Mouse (Mus musculus): ENCODE results near the gene Gas6. TPM values are rescaled to one million over a fixed set of nuclear protein-coding genes. Genes with fewer than 3 reads are reported as not detected.

The Gas6 gene
- polyA plus RNA-seq, 1 experiment from 2014 or later = 56.9 TPM

DNA sequence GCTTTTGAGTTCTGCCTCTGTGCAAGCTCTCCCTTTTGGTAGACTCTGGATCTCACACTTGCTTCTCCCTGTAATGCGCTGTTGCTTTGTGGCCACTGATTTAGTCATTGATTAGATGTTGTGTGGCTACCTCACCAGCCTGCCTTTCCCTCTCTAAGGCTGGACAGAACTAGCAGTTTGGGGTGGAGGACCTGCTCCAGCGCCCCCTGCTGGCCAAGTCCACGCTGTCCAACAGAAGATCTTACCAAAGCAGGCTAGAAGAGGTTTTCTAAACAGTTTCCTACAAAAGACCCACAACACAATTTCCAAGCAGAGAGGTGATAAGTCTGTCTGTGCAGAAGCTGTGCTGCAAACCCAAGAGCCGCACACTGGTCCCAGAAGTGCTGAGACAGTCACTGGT is 32.4 kb downstream of the Gas6 start:
- Histone ChIP-seq H3K4me2 (ENCODE audit: low read depth, low read length) (no peak overlapping the region), H3K4me1 (ENCODE audit: control insufficient read depth, insufficient read depth, low read length) (no peaks in the 10 kb centered on the region), H3K27me3 (replicated peaks; ENCODE audit: control insufficient read depth, insufficient read depth, low read length) (no peaks in the 10 kb centered on the region), H3K27ac (replicated peaks; ENCODE audit: low read depth, low read length) (no peak overlapping the region), H3K9ac (ENCODE audit: low read depth, low read length) (no peak overlapping the region), H3K9me3 (ENCODE audit: control insufficient read depth, low read length) (no peaks in the 10 kb centered on the region), H3K4me3 (ENCODE audit: low read depth, low read length) (no peak overlapping the region), H3K36me3 (ENCODE audit: control insufficient read depth, insufficient read depth, low read length) (no peaks in the 10 kb centered on the region)
- 40% methylated on average over 4 of the region's 4 CpGs for WGBS
- ATAC-seq (ENCODE audit: low read depth) (no peak), DNase-seq (ENCODE audit: low spot score) (peak; percentile 10)

DNA sequence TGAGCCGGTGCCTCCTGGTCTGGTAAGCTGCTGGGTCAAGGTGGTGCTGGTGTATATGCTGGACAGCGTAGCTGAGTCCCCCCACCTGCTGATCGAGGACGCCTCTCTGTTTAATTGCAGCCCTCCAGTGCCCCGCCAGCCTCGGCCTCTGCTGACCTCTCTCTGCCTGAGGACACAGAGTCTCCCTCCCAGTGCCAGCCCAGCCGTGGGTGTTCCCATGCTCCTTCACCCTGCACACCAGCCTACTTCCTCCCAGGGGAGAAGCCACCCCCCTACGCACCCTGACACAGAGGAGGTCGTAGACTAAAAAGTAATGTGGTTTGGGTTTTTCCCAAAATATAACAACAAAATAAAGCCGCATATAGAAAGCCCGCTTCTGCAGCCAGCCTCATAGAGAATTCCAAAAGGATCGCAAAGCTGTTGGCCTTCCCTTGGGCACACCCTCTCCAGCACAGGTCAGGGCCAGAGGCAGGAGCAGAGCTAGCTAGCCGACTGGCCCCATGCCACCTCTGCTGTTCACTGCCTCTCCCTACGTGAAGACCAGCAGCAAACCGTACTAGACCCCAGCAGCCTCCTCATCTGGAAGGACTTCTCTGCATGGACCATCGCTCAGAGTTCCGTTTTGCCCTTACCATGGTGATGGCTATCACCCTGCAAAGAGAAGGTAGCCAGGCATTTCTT is 33.1 kb downstream of the Gas6 start:
- Histone ChIP-seq H3K9me3 (ENCODE audit: control insufficient read depth, low read length) (no peaks in the 10 kb centered on the region), H3K27ac (replicated peaks; ENCODE audit: low read depth, low read length) (no peak overlapping the region), H3K36me3 (ENCODE audit: control insufficient read depth, insufficient read depth, low read length) (no peaks in the 10 kb centered on the region), H3K4me3 (ENCODE audit: low read depth, low read length) (no peak overlapping the region), H3K4me1 (ENCODE audit: control insufficient read depth, insufficient read depth, low read length) (no peaks in the 10 kb centered on the region), H3K27me3 (replicated peaks; ENCODE audit: control insufficient read depth, insufficient read depth, low read length) (no peaks in the 10 kb centered on the region), H3K9ac (ENCODE audit: low read depth, low read length) (no peak overlapping the region), H3K4me2 (ENCODE audit: low read depth, low read length) (no peak overlapping the region)
- 68% methylated on average over 17 of the region's 17 CpGs for WGBS
- DNase-seq (ENCODE audit: low spot score) (no peak), ATAC-seq (ENCODE audit: low read depth) (no peak)

DNA sequence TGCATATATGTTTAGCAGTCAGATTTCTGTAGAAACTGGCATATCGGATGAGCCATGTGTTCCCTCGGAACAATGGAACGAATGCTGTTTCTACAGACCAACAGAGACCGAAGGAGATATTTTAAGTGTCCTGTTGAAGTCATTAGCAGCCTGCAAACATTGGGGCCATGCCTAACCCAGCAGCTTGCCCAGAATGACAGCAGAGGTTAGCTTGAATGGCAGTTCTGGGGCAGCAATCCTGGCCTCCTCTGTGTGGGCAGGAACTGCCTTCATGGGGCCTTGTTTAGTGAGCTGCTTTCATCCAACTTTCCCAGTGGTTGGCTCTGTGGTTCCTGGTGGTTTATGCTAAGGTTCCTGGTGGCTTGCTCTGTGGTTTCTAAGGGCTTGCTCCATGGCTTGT is 34.9 kb downstream of the Gas6 start:
- ATAC-seq (ENCODE audit: low read depth) (no peak), DNase-seq (ENCODE audit: low spot score) (no peak)
- WGBS = 96% methylated on average over 4 of the region's 4 CpGs
- no peak overlapping the region for H3K4me2 ChIP-seq (ENCODE audit: low read depth, low read length)
- H3K4me1 ChIP-seq (ENCODE audit: control insufficient read depth, insufficient read depth, low read length) = no peaks in the 10 kb centered on the region
- H3K27me3 ChIP-seq (replicated peaks; ENCODE audit: control insufficient read depth, insufficient read depth, low read length) = no peaks in the 10 kb centered on the region
- no peaks in the 10 kb centered on the region for H3K9me3 ChIP-seq (ENCODE audit: control insufficient read depth, low read length)
- no peak overlapping the region for H3K4me3 ChIP-seq (ENCODE audit: low read depth, low read length)
- H3K36me3 ChIP-seq (ENCODE audit: control insufficient read depth, insufficient read depth, low read length) = no peaks in the 10 kb centered on the region
- H3K27ac ChIP-seq (replicated peaks; ENCODE audit: low read depth, low read length) = no peak overlapping the region
- H3K9ac ChIP-seq (ENCODE audit: low read depth, low read length) = no peak overlapping the region

DNA sequence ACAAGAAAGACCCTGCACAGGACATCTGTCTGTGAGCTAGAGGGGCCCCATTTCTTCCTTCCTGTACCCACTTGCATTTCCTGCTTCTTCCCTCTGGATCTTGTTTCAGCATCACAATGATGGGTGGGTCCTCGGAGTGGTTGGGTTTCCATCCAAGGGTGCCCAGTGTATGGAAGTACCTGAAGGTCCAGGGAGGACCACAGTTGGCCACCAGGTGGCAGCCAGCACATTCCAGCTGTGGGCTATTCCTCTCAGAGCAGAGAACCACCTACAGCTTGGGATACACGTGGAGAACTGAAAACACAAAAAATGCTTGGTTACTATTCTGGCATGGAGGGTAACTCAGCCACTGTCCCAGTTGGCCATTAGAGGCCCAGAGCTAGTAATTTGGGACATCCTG is 39.0 kb downstream of the Gas6 start:
- H3K4me3 ChIP-seq (ENCODE audit: low read depth, low read length) = no peak overlapping the region
- no peaks in the 10 kb centered on the region for H3K4me1 ChIP-seq (ENCODE audit: control insufficient read depth, insufficient read depth, low read length)
- WGBS = 34% methylated on average over 2 of the region's 2 CpGs
- DNase-seq (ENCODE audit: low spot score) (peak; percentile 59), ATAC-seq (ENCODE audit: low read depth) (peak; percentile 82)
- H3K9me3 ChIP-seq (ENCODE audit: control insufficient read depth, low read length) = no peaks in the 10 kb centered on the region
- no peak overlapping the region for H3K4me2 ChIP-seq (ENCODE audit: low read depth, low read length)
- no peaks in the 10 kb centered on the region for H3K27me3 ChIP-seq (replicated peaks; ENCODE audit: control insufficient read depth, insufficient read depth, low read length)
- H3K9ac ChIP-seq (ENCODE audit: low read depth, low read length) = no peak overlapping the region
- H3K36me3 ChIP-seq (ENCODE audit: control insufficient read depth, insufficient read depth, low read length) = no peaks in the 10 kb centered on the region
- no peak overlapping the region for H3K27ac ChIP-seq (replicated peaks; ENCODE audit: low read depth, low read length)

DNA sequence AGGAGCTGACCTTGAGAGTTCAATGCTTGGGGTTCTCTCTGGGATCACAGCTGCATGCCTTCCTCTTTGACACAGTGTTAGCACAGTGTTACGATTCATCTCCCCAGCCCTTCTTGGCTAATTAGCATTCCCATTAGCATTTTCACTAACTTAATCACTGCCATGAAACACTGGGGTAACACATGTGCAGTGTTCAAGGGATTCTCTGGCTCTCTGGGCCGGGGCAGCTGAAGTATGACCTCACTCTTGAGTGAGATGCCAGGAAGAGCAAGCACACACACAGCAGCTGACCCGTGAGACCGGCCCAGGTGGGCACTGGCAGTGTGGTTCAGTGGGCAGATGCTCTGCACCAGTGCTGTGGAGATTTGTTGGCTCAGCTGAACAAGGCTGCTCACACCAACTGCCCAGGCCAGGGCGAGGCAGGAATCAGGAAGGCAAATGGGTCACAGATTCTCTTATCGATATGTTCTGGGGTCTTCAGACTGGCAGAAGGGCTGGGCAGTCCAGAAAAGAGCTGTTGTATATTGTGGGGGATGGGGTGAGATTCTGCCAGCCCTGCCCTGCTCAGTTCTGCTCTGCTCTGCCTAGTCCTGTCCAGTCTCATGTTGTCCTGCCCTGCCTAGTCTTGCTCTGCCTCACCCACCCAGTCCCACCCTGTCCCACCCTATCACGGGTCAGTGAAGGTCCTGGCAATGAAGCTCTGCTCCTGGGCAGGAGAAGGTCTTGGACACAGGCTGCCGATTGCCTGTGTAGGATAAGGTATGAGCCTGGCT is 39.8 kb downstream of the Gas6 start:
- Histone ChIP-seq H3K27ac (replicated peaks; ENCODE audit: low read depth, low read length) (no peak overlapping the region), H3K27me3 (replicated peaks; ENCODE audit: control insufficient read depth, insufficient read depth, low read length) (no peaks in the 10 kb centered on the region), H3K4me1 (ENCODE audit: control insufficient read depth, insufficient read depth, low read length) (no peaks in the 10 kb centered on the region), H3K9me3 (ENCODE audit: control insufficient read depth, low read length) (no peaks in the 10 kb centered on the region), H3K36me3 (ENCODE audit: control insufficient read depth, insufficient read depth, low read length) (no peaks in the 10 kb centered on the region), H3K4me2 (ENCODE audit: low read depth, low read length) (no peak overlapping the region), H3K9ac (ENCODE audit: low read depth, low read length) (no peak overlapping the region), H3K4me3 (ENCODE audit: low read depth, low read length) (no peak overlapping the region)
- DNase-seq (ENCODE audit: low spot score) (no peak), ATAC-seq (ENCODE audit: low read depth) (no peak)
- WGBS = 58% methylated on average over 6 of the region's 8 CpGs

DNA sequence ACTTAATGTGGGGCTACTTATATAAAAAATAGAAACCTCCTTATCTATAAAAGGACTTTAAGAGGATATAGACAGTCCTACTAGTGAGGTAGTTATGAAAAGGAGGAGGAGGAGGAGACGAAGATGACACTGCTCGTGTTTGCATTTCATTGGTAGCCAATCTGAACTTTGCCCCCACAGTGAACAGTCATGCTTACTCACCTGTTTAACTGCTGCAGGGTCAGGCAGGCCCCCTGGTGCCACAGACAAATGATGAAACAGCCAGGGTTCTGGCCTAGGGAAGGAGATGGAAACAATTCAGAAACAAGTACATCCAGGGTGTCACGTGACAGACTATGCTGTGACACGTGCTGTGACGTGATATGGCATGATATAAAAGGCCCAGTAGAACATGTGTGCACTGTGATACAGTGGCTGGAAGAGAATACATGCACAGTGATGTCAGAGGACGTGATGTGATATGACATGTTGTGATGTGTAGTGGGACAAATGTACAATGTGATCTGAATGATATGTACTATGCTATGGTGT is 42.5 kb downstream of the Gas6 start:
- Histone ChIP-seq H3K27me3 (replicated peaks; ENCODE audit: control insufficient read depth, insufficient read depth, low read length) (no peaks in the 10 kb centered on the region), H3K9ac (ENCODE audit: low read depth, low read length) (no peak overlapping the region), H3K9me3 (ENCODE audit: control insufficient read depth, low read length) (no peaks in the 10 kb centered on the region), H3K36me3 (ENCODE audit: control insufficient read depth, insufficient read depth, low read length) (no peaks in the 10 kb centered on the region), H3K4me2 (ENCODE audit: low read depth, low read length) (no peak overlapping the region), H3K27ac (replicated peaks; ENCODE audit: low read depth, low read length) (no peak overlapping the region), H3K4me1 (ENCODE audit: control insufficient read depth, insufficient read depth, low read length) (no peaks in the 10 kb centered on the region), H3K4me3 (ENCODE audit: low read depth, low read length) (no peak overlapping the region)
- ATAC-seq (ENCODE audit: low read depth) = no peak
- 68% methylated on average over 6 of the region's 6 CpGs for WGBS
- no peak for DNase-seq (ENCODE audit: low spot score)

DNA sequence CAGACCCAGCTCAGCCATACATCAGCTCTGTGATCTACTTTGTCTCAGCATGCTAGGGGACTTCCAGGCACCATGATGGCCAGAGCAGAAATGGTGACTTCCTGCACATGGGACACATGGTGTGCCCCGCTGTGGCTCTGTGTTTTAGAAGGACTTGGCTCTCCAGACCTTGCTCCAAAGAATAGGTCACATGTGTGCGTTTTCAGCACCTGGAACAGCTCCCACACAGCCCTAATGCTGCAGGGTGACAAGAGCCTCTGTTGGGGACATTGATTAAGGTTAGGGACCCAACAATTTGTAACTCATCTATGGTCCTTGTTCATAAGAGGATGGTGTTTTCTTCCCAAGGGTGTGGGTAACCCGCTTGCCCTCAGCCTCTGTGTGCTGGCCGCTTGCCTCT is 46.1 kb downstream of the Gas6 start:
- ATAC-seq (ENCODE audit: low read depth) (no peak), DNase-seq (ENCODE audit: low spot score) (peak; percentile 53)
- no peak overlapping the region for H3K4me3 ChIP-seq (ENCODE audit: low read depth, low read length)
- no peaks in the 10 kb centered on the region for H3K9me3 ChIP-seq (ENCODE audit: control insufficient read depth, low read length)
- H3K9ac ChIP-seq (ENCODE audit: low read depth, low read length) = no peak overlapping the region
- no peaks in the 10 kb centered on the region for H3K27me3 ChIP-seq (replicated peaks; ENCODE audit: control insufficient read depth, insufficient read depth, low read length)
- H3K27ac ChIP-seq (replicated peaks; ENCODE audit: low read depth, low read length) = no peak overlapping the region
- H3K36me3 ChIP-seq (ENCODE audit: control insufficient read depth, insufficient read depth, low read length) = no peaks in the 10 kb centered on the region
- no peaks in the 10 kb centered on the region for H3K4me1 ChIP-seq (ENCODE audit: control insufficient read depth, insufficient read depth, low read length)
- no peak overlapping the region for H3K4me2 ChIP-seq (ENCODE audit: low read depth, low read length)
- WGBS = 39% methylated on average over 4 of the region's 4 CpGs

DNA sequence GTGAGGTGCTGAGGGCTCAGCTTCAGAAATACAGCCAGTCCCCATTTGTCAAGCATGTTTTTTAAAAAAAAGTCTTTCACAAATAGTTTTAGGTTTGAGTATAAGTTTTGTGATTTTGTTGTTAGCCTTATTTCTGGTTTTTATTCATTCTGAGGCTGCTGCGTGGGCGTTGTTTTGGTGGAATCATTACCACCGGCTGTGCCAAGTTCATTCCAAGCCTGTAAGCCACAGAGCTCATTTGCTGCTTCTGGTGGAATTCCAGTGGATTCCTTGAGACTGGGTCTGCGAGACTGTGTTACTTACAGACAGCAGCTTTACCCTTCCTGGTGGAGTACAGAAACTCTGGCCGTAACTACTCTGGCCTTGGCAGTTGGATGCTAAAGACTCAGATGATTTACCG is 47.8 kb downstream of the Gas6 start:
- Histone ChIP-seq H3K9ac (ENCODE audit: low read depth, low read length) (no peak overlapping the region), H3K4me3 (ENCODE audit: low read depth, low read length) (no peak overlapping the region), H3K9me3 (ENCODE audit: control insufficient read depth, low read length) (no peaks in the 10 kb centered on the region), H3K27me3 (replicated peaks; ENCODE audit: control insufficient read depth, insufficient read depth, low read length) (no peaks in the 10 kb centered on the region), H3K36me3 (ENCODE audit: control insufficient read depth, insufficient read depth, low read length) (no peaks in the 10 kb centered on the region), H3K4me1 (ENCODE audit: control insufficient read depth, insufficient read depth, low read length) (no peaks in the 10 kb centered on the region), H3K4me2 (ENCODE audit: low read depth, low read length) (no peak overlapping the region), H3K27ac (replicated peaks; ENCODE audit: low read depth, low read length) (no peak overlapping the region)
- no peak for ATAC-seq (ENCODE audit: low read depth)
- no peak for DNase-seq (ENCODE audit: low spot score)
- 83% methylated on average over 6 of the region's 6 CpGs for WGBS

DNA sequence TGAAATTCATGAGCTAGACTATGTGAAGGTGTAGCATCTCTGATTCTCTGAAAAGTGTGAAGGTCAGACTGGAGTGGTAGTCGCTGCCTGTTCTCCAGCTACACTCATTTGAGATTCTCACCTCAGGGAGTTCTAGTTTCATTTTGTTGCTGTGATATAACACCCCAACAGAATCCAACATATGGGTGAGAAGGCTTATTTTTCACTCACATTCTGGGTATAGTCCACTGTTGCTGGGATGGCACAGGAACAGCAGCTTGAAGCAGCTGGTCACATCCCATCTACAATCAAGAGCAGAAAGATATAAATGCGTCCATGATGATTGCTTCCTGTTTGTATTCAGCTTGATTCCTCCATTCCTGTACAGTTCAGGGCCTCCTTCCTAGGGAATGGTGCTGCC is 52.1 kb downstream of the Gas6 start:
- H3K9ac ChIP-seq (ENCODE audit: low read depth, low read length) = no peak overlapping the region
- H3K4me3 ChIP-seq (ENCODE audit: low read depth, low read length) = no peak overlapping the region
- WGBS = 92% methylated on average over 2 of the region's 2 CpGs
- no peaks in the 10 kb centered on the region for H3K36me3 ChIP-seq (ENCODE audit: control insufficient read depth, insufficient read depth, low read length)
- no peaks in the 10 kb centered on the region for H3K4me1 ChIP-seq (ENCODE audit: control insufficient read depth, insufficient read depth, low read length)
- H3K9me3 ChIP-seq (ENCODE audit: control insufficient read depth, low read length) = no peaks in the 10 kb centered on the region
- ATAC-seq (ENCODE audit: low read depth) = no peak
- no peaks in the 10 kb centered on the region for H3K27me3 ChIP-seq (replicated peaks; ENCODE audit: control insufficient read depth, insufficient read depth, low read length)
- H3K4me2 ChIP-seq (ENCODE audit: low read depth, low read length) = no peak overlapping the region
- DNase-seq (ENCODE audit: low spot score) = no peak
- H3K27ac ChIP-seq (replicated peaks; ENCODE audit: low read depth, low read length) = no peak overlapping the region

Measured in embryonic facial prominence, embryonic 14.5 days (tissue).